Mouse (Mus musculus) stomach, postnatal 0 days (tissue): ENCODE data around the gene Ltbp1. TPM values are rescaled to one million over a fixed set of nuclear protein-coding genes. Genes with fewer than 3 reads are reported as not detected.

ENCODE experiments used
- ATAC-seq: fragments of 200-750 bp; cut with Nextera tagmentation; 2 replicates; pipeline ENCODE4 v1.8.0; 2017; ENCODE audit not compliant: low FRiP score, low TSS enrichment
- DNase-seq: peaks from one replicate; pipeline ENCODE4 v3.0.0-alpha.2; 2016; ENCODE audit warnings: low spot score
- H3K27ac ChIP-seq: fragments of 300-500 bp; sonication (generic); replicated peaks from 2 replicates; pipeline ENCODE4 v1.5.1; 2014; ENCODE audit warnings: mild to moderate bottlenecking, control low read depth
- H3K27me3 ChIP-seq: fragments of 300-500 bp; sonication (generic); 2 replicates; pipeline ENCODE4 v1.6.1; 2014; ENCODE audit warnings: low read length; ENCODE audit not compliant: control insufficient read depth, insufficient read depth
- H3K36me3 ChIP-seq: fragments of 300-500 bp; sonication (generic); 2 replicates; pipeline ENCODE4 v1.6.1; 2014; ENCODE audit warnings: low read length, mixed read lengths; ENCODE audit not compliant: control insufficient read depth, insufficient read depth
- H3K4me1 ChIP-seq: fragments of 300-500 bp; sonication (generic); replicated peaks from 2 replicates; pipeline ENCODE4 v1.6.1; 2014; ENCODE audit warnings: antibody characterized with exemption; ENCODE audit not compliant: control insufficient read depth, insufficient read depth
- H3K4me2 ChIP-seq: fragments of 300-500 bp; sonication (generic); replicated peaks from 2 replicates; pipeline ENCODE4 v1.6.1; 2014; ENCODE audit warnings: low read depth, mild to moderate bottlenecking, control low read depth, moderate library complexity
- H3K4me3 ChIP-seq: fragments of 300-500 bp; sonication (generic); 2 replicates; pipeline ENCODE4 v1.5.1; 2014; ENCODE audit warnings: low read depth, low read length, control low read depth
- H3K9ac ChIP-seq: fragments of 300-500 bp; sonication (generic); 2 replicates; pipeline ENCODE4 v1.6.1; 2014; ENCODE audit warnings: mild to moderate bottlenecking, low read length, control low read depth, mixed read lengths
- H3K9me3 ChIP-seq: fragments of 300-500 bp; sonication (generic); 2 replicates; pipeline ENCODE4 v1.6.1; 2016; ENCODE audit warnings: low read length; ENCODE audit not compliant: control insufficient read depth
- CTCF ChIP-seq: IDR thresholded peaks from 2 replicates; pipeline ENCODE4 v1.5.1; 2016; ENCODE audit warnings: antibody characterized with exemption, low read depth, mild to moderate bottlenecking, moderate library complexity
- EP300 ChIP-seq: optimal IDR thresholded peaks from 2 replicates; pipeline ENCODE3; 2016; ENCODE audit warnings: antibody characterized with exemption
- WGBS: fragments of 180-500 bp; shearing (Covaris S2); extraction: QIAGEN DNeasy Blood & Tissue Kit; methylation state at CpG from one replicate; pipeline ENCODE4 v1.1.7; 2014; 5-methylcytosine and 5-hydroxymethylcytosine counted together
- polyA plus RNA-seq: library from polyadenylated mRNA; unstranded; fragments of >200 nt; fragmentation: Nextera tagmentation; extraction: Ambion mirVana; gene quantifications from 2 replicates; pipeline ENCODE4 v1.2.1, GENCODE M21; 2015

Gene Ltbp1
- polyA plus RNA-seq, 1 experiment from 2014 or later = 16.2 TPM

GRCm38 (mm10) chr17:75323229-75323628 is 317.9 kb downstream of the Ltbp1 start:
- no peak overlapping the region for H3K4me3 ChIP-seq
- no peak overlapping the region for H3K27ac ChIP-seq
- no peaks in the 10 kb centered on the region for H3K9me3 ChIP-seq
- H3K4me1 ChIP-seq = no peaks in the 10 kb centered on the region
- H3K4me2 ChIP-seq = no peak overlapping the region
- WGBS = 91% methylated on average over 5 of the region's 5 CpGs
- H3K27me3 ChIP-seq = no peaks in the 10 kb centered on the region
- DNase-seq (no peak), ATAC-seq (no peak)
- H3K9ac ChIP-seq = no peak overlapping the region
- no peak for TF ChIP-seq CTCF
- H3K36me3 ChIP-seq = peaks cover 3% of the 10 kb centered on the region; the same call in 1 of the 2 replicates

- no peak for TF ChIP-seq CTCF
- DNase-seq = no peak
- H3K36me3 ChIP-seq = peaks cover 3% of the 10 kb centered on the region; the same call in 1 of the 2 replicates
- no peak overlapping the region for H3K9ac ChIP-seq
- H3K4me1 ChIP-seq = no peaks in the 10 kb centered on the region
- H3K27ac ChIP-seq = no peak overlapping the region
- no peaks in the 10 kb centered on the region for H3K27me3 ChIP-seq
- H3K4me3 ChIP-seq = no peak overlapping the region
- H3K9me3 ChIP-seq = no peaks in the 10 kb centered on the region
- H3K4me2 ChIP-seq = no peak overlapping the region
- 84% methylated on average over 10 of the region's 10 CpGs for WGBS
- ATAC-seq = no peak
Observed at GRCm38 (mm10) chr17:75323766-75324165, 318.4 kb downstream of the Ltbp1 start.

GRCm38 (mm10) chr17:75328102-75328639 is 322.8 kb downstream of the Ltbp1 start:
- DNase-seq = no peak
- Histone ChIP-seq H3K4me2 (no peak overlapping the region), H3K27me3 (no peaks in the 10 kb centered on the region), H3K9ac (no peak overlapping the region), H3K4me1 (no peaks in the 10 kb centered on the region), H3K27ac (no peak overlapping the region), H3K4me3 (no peak overlapping the region), H3K36me3 (peaks cover 3% of the 10 kb centered on the region; the same call in 1 of the 2 replicates), H3K9me3 (no peaks in the 10 kb centered on the region)
- no peak for TF ChIP-seq EP300
- TF ChIP-seq CTCF = no peak
- no peak for ATAC-seq
- WGBS = 76% methylated on average over 10 of the region's 10 CpGs

- ATAC-seq = no peak
Observed at GRCm38 (mm10) chr17:75330366-75330765, 325.0 kb downstream of the Ltbp1 start.

GRCm38 (mm10) chr17:75331421-75331951 is 326.1 kb downstream of the Ltbp1 start:
- Histone ChIP-seq H3K36me3 (no peaks in the 10 kb centered on the region), H3K4me2 (no peak overlapping the region), H3K9me3 (no peaks in the 10 kb centered on the region), H3K27ac (no peak overlapping the region), H3K4me1 (no peaks in the 10 kb centered on the region), H3K27me3 (no peaks in the 10 kb centered on the region), H3K9ac (no peak overlapping the region), H3K4me3 (no peak overlapping the region)
- ATAC-seq = no peak
- TF ChIP-seq EP300 = no peak
- no peak for TF ChIP-seq CTCF
- 76% methylated on average over 6 of the region's 6 CpGs for WGBS
- DNase-seq = no peak

More at GRCm38 (mm10) chr17:75330366-75330765, 325.0 kb downstream of the Ltbp1 start:
- WGBS = 89% methylated on average over 6 of the region's 6 CpGs
- no peak for DNase-seq
- Histone ChIP-seq H3K4me1 (no peaks in the 10 kb centered on the region), H3K27ac (no peak overlapping the region), H3K4me3 (no peak overlapping the region), H3K27me3 (no peaks in the 10 kb centered on the region), H3K36me3 (peaks cover 3% of the 10 kb centered on the region; the same call in 1 of the 2 replicates), H3K4me2 (no peak overlapping the region), H3K9ac (no peak overlapping the region), H3K9me3 (no peaks in the 10 kb centered on the region)
- TF ChIP-seq EP300 (no peak), CTCF (no peak)

GRCm38 (mm10) chr17:75332289-75332688 is 326.9 kb downstream of the Ltbp1 start:
- Histone ChIP-seq H3K36me3 (no peaks in the 10 kb centered on the region), H3K9me3 (no peaks in the 10 kb centered on the region), H3K4me3 (no peak overlapping the region), H3K27ac (no peak overlapping the region), H3K9ac (no peak overlapping the region), H3K27me3 (no peaks in the 10 kb centered on the region), H3K4me1 (no peaks in the 10 kb centered on the region), H3K4me2 (no peak overlapping the region)
- TF ChIP-seq EP300 = no peak
- TF ChIP-seq CTCF = no peak
- no peak for ATAC-seq
- no peak for DNase-seq
- WGBS = 95% methylated on average over 6 of the region's 6 CpGs
